Mouse (Mus musculus) myocyte (in vitro differentiated cells): ENCODE measurements around the gene Hoxb3. TPM values are rescaled to one million over a fixed set of nuclear protein-coding genes. Genes with fewer than 3 reads are reported as not detected.
A peak's percentile ranks its signal among the peaks of the same experiment; 100 is the strongest.

Source experiments
- H3K27me3 ChIP-seq: one replicate; pipeline ENCODE4 v1.6.1; 2011; ENCODE audit not compliant: control insufficient read depth, insufficient read depth, insufficient read length
- H3K36me3 ChIP-seq: one replicate; pipeline ENCODE4 v1.6.1; 2011; ENCODE audit not compliant: control insufficient read depth, insufficient read depth
- H3K4me2 ChIP-seq: one replicate; pipeline ENCODE4 v1.6.1; 2011; ENCODE audit warnings: low read depth, control low read depth
- H3K4me3 ChIP-seq: one replicate; pipeline ENCODE4 v1.5.1; 2011; ENCODE audit warnings: mild to moderate bottlenecking, control low read depth, moderate library complexity
- H3K79me2 ChIP-seq: one replicate; pipeline ENCODE4 v1.6.1; 2011; ENCODE audit not compliant: control insufficient read depth, insufficient read depth
- H3ac ChIP-seq: one replicate; pipeline ENCODE4 v1.6.1; 2011; ENCODE audit not compliant: control insufficient read depth, insufficient read length
- CEBPB ChIP-seq: IDR thresholded peaks from 2 replicates; pipeline ENCODE4 v1.6.1; 2011; ENCODE audit warnings: mild to moderate bottlenecking, moderate library complexity; ENCODE audit not compliant: poor library complexity, insufficient read depth, severe bottlenecking
- E2F4 ChIP-seq: IDR thresholded peaks from one replicate; pipeline ENCODE4 v1.6.1; 2011; ENCODE audit warnings: mild to moderate bottlenecking, control low read depth, moderate library complexity; ENCODE audit not compliant: insufficient read depth
- MAX ChIP-seq: IDR thresholded peaks from one replicate; pipeline ENCODE4 v1.6.1; 2011; ENCODE audit warnings: low read depth, mild to moderate bottlenecking, control low read depth
- MYOD1 ChIP-seq, 3 experiments: IDR thresholded peaks; one replicate each; pipeline ENCODE4 v1.6.1; 2011; ENCODE audit warnings: control low read depth in 2 of 3, low read depth in 2 of 3, mild to moderate bottlenecking in 2 of 3, moderate library complexity in 1 of 3; ENCODE audit not compliant: insufficient read length in 2 of 3, control insufficient read depth in 1 of 3
- MYOG ChIP-seq, 3 experiments: IDR thresholded peaks; one replicate each; pipeline ENCODE4 v1.6.1; 2011; ENCODE audit warnings: control low read depth in 2 of 3, low read depth in 2 of 3, mild to moderate bottlenecking in 2 of 3; ENCODE audit not compliant: insufficient read length in 2 of 3, control insufficient read depth in 1 of 3, insufficient read depth in 1 of 3
- POLR2A ChIP-seq: IDR thresholded peaks from one replicate; pipeline ENCODE4 v1.6.1; 2011; ENCODE audit warnings: low read depth, mild to moderate bottlenecking, control low read depth, moderate library complexity; ENCODE audit not compliant: insufficient read length
- POLR2AphosphoS2 ChIP-seq: IDR thresholded peaks from one replicate; pipeline ENCODE4 v1.6.1; 2011; ENCODE audit warnings: low read depth, control low read depth; ENCODE audit not compliant: insufficient read length
- REST ChIP-seq: IDR thresholded peaks from one replicate; pipeline ENCODE4 v1.6.1; 2011; ENCODE audit warnings: mild to moderate bottlenecking, control low read depth, moderate library complexity; ENCODE audit not compliant: insufficient read depth, insufficient read length
- SRF ChIP-seq: IDR thresholded peaks from one replicate; pipeline ENCODE4 v1.6.1; 2011; ENCODE audit warnings: low read depth; ENCODE audit not compliant: control insufficient read depth, insufficient read length
- TCF12 ChIP-seq: IDR thresholded peaks from one replicate; pipeline ENCODE4 v1.6.1; 2011; ENCODE audit warnings: mild to moderate bottlenecking, control low read depth; ENCODE audit not compliant: poor library complexity, insufficient read depth, severe bottlenecking
- TCF3 ChIP-seq: IDR thresholded peaks from one replicate; pipeline ENCODE4 v1.6.1; 2011; ENCODE audit warnings: low read depth, control low read depth; ENCODE audit not compliant: insufficient read length
- USF1 ChIP-seq: IDR thresholded peaks from one replicate; pipeline ENCODE4 v1.6.1; 2011; ENCODE audit warnings: low read depth, mild to moderate bottlenecking, control low read depth, moderate library complexity
- polyA plus RNA-seq: library from polyadenylated mRNA; unstranded; fragments of >200 nt; fragmentation: generic; extraction: Trizol; gene quantifications from one replicate; pipeline ENCODE4 v1.2.1, GENCODE M21; 2012; ENCODE audit warnings: missing spikeins

The Hoxb3 gene
- polyA plus RNA-seq, 1 experiment: not detected

- no peaks in the 10 kb centered on the region for H3K36me3 ChIP-seq
- TF ChIP-seq USF1: peak; percentile 58
- TF ChIP-seq MYOD1 (IDR thresholded peaks at IDR 0.05; ENCODE audit: control insufficient read depth in 1 of 3, insufficient read length in 2 of 3, low read depth in 2 of 3): no peak
- H3K27me3 ChIP-seq: peaks cover 93% of the 10 kb centered on the region
- no peak within 1 kb of the TSS for H3K4me2 ChIP-seq
- no peak within 1 kb of the TSS for H3ac ChIP-seq
- no peak within 1 kb of the TSS for H3K4me3 ChIP-seq
- H3K79me2 ChIP-seq: no peaks in the 10 kb centered on the region
Measured at GRCm38 (mm10) chr11:96285771-96286738, 37.1 kb upstream of the Hoxb3 start, which contains the start of gene Hoxb7. TSS of gene Hoxb7 (plus strand) at chr11:96286623.

DNA sequence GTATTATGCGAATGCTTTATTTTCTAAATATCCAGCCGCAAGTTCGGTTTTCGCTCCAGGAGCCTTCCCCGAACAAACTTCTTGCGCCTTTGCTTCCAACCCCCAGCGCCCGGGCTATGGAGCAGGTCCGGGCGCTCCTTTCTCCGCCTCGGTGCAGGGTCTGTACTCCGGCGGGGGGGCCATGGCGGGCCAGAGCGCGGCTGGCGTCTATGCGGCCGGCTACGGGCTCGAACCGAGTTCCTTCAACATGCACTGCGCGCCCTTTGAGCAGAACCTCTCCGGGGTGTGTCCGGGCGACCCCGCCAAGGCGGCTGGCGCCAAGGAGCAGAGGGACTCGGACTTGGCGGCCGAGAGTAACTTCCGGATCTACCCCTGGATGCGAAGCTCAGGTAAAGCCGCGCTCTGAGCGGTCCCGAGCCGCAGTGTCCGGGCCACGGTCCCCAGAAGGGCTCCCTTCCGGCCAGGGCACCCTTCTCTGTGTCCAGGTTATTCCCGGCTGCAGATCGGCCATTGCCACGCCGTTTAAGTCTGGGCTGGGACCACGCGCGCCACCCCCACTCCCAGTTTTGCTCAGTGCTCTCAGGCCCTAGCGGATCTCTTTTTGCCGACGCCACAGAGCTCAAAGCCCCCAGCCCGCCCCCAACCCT is 36.3 kb upstream of the Hoxb3 start:
- H3ac ChIP-seq: no peak overlapping the region
- no peak overlapping the region for H3K4me3 ChIP-seq
- H3K27me3 ChIP-seq: peaks cover 89% of the 10 kb centered on the region
- TF ChIP-seq SRF (no peak), POLR2AphosphoS2 (no peak), POLR2A (no peak), CEBPB (no peak), E2F4 (no peak), REST (no peak), USF1 (no peak), MYOG (IDR thresholded peaks at IDR 0.05; ENCODE audit: control insufficient read depth in 1 of 3, insufficient read depth in 1 of 3, insufficient read length in 2 of 3, low read depth in 2 of 3) (no peak)
- no peak overlapping the region for H3K4me2 ChIP-seq
- H3K36me3 ChIP-seq: no peaks in the 10 kb centered on the region
- no peaks in the 10 kb centered on the region for H3K79me2 ChIP-seq

- H3K27me3 ChIP-seq: peaks cover 87% of the 10 kb centered on the region
- no peaks in the 10 kb centered on the region for H3K79me2 ChIP-seq
- no peak overlapping the region for H3ac ChIP-seq
- H3K36me3 ChIP-seq: no peaks in the 10 kb centered on the region
- no peak for TF ChIP-seq USF1
- TF ChIP-seq POLR2A: no peak
- TF ChIP-seq SRF: no peak
- TF ChIP-seq TCF12: no peak
- TF ChIP-seq E2F4: no peak
- no peak for TF ChIP-seq MAX
- TF ChIP-seq CEBPB: no peak
- no peak for TF ChIP-seq REST
- TF ChIP-seq POLR2AphosphoS2: no peak
- TF ChIP-seq MYOD1 (IDR thresholded peaks at IDR 0.05; ENCODE audit: control insufficient read depth in 1 of 3, insufficient read length in 2 of 3, low read depth in 2 of 3): no peak
- no peak for TF ChIP-seq MYOG (IDR thresholded peaks at IDR 0.05; ENCODE audit: control insufficient read depth in 1 of 3, insufficient read depth in 1 of 3, insufficient read length in 2 of 3, low read depth in 2 of 3)
- no peak for TF ChIP-seq TCF3
- H3K4me3 ChIP-seq: no peak overlapping the region
- H3K4me2 ChIP-seq: no peak overlapping the region
Measured at GRCm38 (mm10) chr11:96287411-96287810, 35.7 kb upstream of the Hoxb3 start.

DNA sequence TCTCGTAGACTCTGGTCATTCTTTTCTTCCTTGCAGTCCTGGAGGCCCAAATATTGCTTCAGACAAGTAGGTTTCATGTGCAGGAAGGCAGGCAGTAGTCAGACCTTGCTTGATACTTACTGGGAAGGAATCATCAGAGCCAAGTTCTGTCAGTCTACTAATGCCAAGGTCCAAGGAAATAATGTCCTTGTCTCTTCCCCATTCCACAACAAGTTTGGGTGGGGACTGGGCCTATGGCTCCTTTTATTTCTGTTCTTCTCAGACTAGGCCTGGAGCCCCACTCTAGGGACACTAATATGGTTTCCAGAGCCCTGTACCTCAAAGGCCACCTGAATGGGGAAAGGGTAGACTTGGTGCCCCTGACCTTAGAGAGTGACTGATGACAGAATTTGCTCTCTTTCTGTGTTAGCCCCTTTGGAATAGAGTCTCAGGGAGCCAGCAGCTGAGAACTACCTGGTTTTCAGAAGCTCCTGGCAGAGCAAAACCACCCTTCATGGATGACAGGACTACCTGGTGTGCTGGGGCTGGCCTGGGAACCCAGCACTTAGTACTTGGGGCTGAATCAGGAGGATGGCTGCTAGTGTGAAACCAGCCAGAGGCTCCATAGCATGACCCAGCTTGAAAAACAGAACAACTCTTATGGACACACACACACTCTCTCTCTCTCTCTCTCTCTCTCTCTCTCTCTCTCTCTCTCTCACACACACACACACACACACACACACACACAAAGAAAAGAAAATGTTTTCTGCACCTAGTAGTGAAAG is 34.5 kb upstream of the Hoxb3 start:
- Histone ChIP-seq H3K27me3 (peaks cover 86% of the 10 kb centered on the region), H3K36me3 (no peaks in the 10 kb centered on the region), H3ac (no peak overlapping the region), H3K4me3 (no peak overlapping the region), H3K4me2 (no peak overlapping the region), H3K79me2 (no peaks in the 10 kb centered on the region)
- no peak for TF ChIP-seq MYOG (IDR thresholded peaks at IDR 0.05; ENCODE audit: control insufficient read depth in 1 of 3, insufficient read depth in 1 of 3, insufficient read length in 2 of 3, low read depth in 2 of 3)
- TF ChIP-seq USF1: no peak
- no peak for TF ChIP-seq TCF3
- no peak for TF ChIP-seq MYOD1 (IDR thresholded peaks at IDR 0.05; ENCODE audit: control insufficient read depth in 1 of 3, insufficient read length in 2 of 3, low read depth in 2 of 3)
- no peak for TF ChIP-seq E2F4
- no peak for TF ChIP-seq TCF12
- no peak for TF ChIP-seq CEBPB
- TF ChIP-seq POLR2AphosphoS2: no peak
- TF ChIP-seq MAX: no peak
- TF ChIP-seq POLR2A: no peak
- no peak for TF ChIP-seq REST
- TF ChIP-seq SRF: no peak
